Comparison of ENCODE assay signal across 8 mouse cellular contexts in genomic region chr8:75071627-75072346, GRCm38 (mm10). TPM values are rescaled to one million over a fixed set of nuclear protein-coding genes. Genes with fewer than 3 reads are reported as not detected.
DNase-seq lines count a peak whose midpoint lies in the region; ATAC-seq and TF ChIP-seq lines count a peak whose summit lies in the region.

No protein-coding gene starts in this region.

- ATAC-seq in forebrain, embryonic 12.5 days (ENCODE audit: low FRiP score), result peak; percentile 82
- ATAC-seq in heart, postnatal 0 days (ENCODE audit: insufficient read depth, low read depth), result peak; percentile 69
- ATAC-seq in liver, embryonic 14.5 days (ENCODE audit: insufficient read depth), result peak; percentile 69
- peak; percentile 80 for ATAC-seq in neural tube, embryonic 12.5 days (ENCODE audit: low FRiP score, low read depth)
- peak; percentile 74 for ATAC-seq in stomach, postnatal 0 days (ENCODE audit: low FRiP score, low TSS enrichment)

- peak; percentile 37 to 55 for DNase-seq in CD8-positive naive resting alpha-beta T cell, adult 2 months (ENCODE audit: low read depth in 2 of 2, low spot score in 2 of 2)
- DNase-seq in c-Kit-positive CD71-negative TER-119-negative erythroid progenitor cells, embryonic 14.5 days (ENCODE audit: low read depth), result peak; percentile 68
- peak; percentile 71 for DNase-seq in heart, postnatal 0 days (ENCODE audit: low spot score)
- DNase-seq in kidney, postnatal 36 days, result peak; percentile 88 to 93
- DNase-seq in liver, embryonic 14.5 days (ENCODE audit: low read depth in 3 of 3, low spot score in 3 of 3), result peak; percentile 59 to 64 (median 63)
- DNase-seq in stomach, postnatal 0 days (ENCODE audit: low spot score), result peak; percentile 86

- WGBS in forebrain, embryonic 12.5 days, result 23% methylated on average over 4 of the region's 4 CpGs
- WGBS in heart, postnatal 0 days, result 26% methylated on average over 4 of the region's 4 CpGs
- WGBS in liver, embryonic 14.5 days (ENCODE audit: insufficient replicate concordance), result 25% methylated on average over 4 of the region's 4 CpGs
- WGBS in neural tube, embryonic 12.5 days, result 25% methylated on average over 4 of the region's 4 CpGs
- 19% methylated on average over 4 of the region's 4 CpGs for whole genome bisulfite sequencing in stomach, postnatal 0 days

- no peak overlapping the region for H3K4me3 ChIP-seq in forebrain, embryonic 12.5 days (replicated peaks)
- no peak overlapping the region for H3K4me3 ChIP-seq in heart, postnatal 0 days (ENCODE audit: low read depth, low read length)
- H3K4me3 ChIP-seq in liver, embryonic 14.5 days (ENCODE audit: insufficient read depth in 1 of 2, low read depth in 2 of 2, low read length in 2 of 2), result no peak overlapping the region
- H3K4me3 ChIP-seq in neural tube, embryonic 12.5 days, result no peak overlapping the region
- H3K4me3 ChIP-seq in stomach, postnatal 0 days (ENCODE audit: low read depth, low read length), result no peak overlapping the region

- no peak overlapping the region for H3K27ac ChIP-seq in forebrain, embryonic 12.5 days
- no peak overlapping the region for H3K27ac ChIP-seq in heart, postnatal 0 days (ENCODE audit: low read depth)
- H3K27ac ChIP-seq in liver, embryonic 14.5 days, result no peak overlapping the region
- no peak overlapping the region for H3K27ac ChIP-seq in neural tube, embryonic 12.5 days
- no peak overlapping the region for H3K27ac ChIP-seq in stomach, postnatal 0 days (replicated peaks)

- H3K9me3 ChIP-seq in forebrain, embryonic 12.5 days, result no peaks in the 10 kb centered on the region
- no peaks in the 10 kb centered on the region for H3K9me3 ChIP-seq in heart, postnatal 0 days (replicated peaks; ENCODE audit: control insufficient read depth, low read length)
- no peaks in the 10 kb centered on the region for H3K9me3 ChIP-seq in liver, embryonic 14.5 days (ENCODE audit: control insufficient read depth, low read length)
- H3K9me3 ChIP-seq in neural tube, embryonic 12.5 days, result no peaks in the 10 kb centered on the region
- H3K9me3 ChIP-seq in stomach, postnatal 0 days (ENCODE audit: control insufficient read depth, low read length), result no peaks in the 10 kb centered on the region

- no peak overlapping the region for H3K9ac ChIP-seq in forebrain, embryonic 12.5 days
- H3K9ac ChIP-seq in heart, postnatal 0 days (replicated peaks; ENCODE audit: low read depth, low read length), result no peak overlapping the region
- no peak overlapping the region for H3K9ac ChIP-seq in liver, embryonic 14.5 days (replicated peaks)
- H3K9ac ChIP-seq in neural tube, embryonic 12.5 days, result no peak overlapping the region
- no peak overlapping the region for H3K9ac ChIP-seq in stomach, postnatal 0 days (ENCODE audit: low read length)

- no peak overlapping the region for H3K4me2 ChIP-seq in forebrain, embryonic 12.5 days
- no peak overlapping the region for H3K4me2 ChIP-seq in heart, postnatal 0 days (ENCODE audit: low read depth, low read length)
- no peak overlapping the region for H3K4me2 ChIP-seq in liver, embryonic 14.5 days (ENCODE audit: low read depth)
- H3K4me2 ChIP-seq in neural tube, embryonic 12.5 days (replicated peaks), result no peak overlapping the region
- no peak overlapping the region for H3K4me2 ChIP-seq in stomach, postnatal 0 days (replicated peaks; ENCODE audit: low read depth)

- no peaks in the 10 kb centered on the region for H3K36me3 ChIP-seq in forebrain, embryonic 12.5 days (replicated peaks)
- H3K36me3 ChIP-seq in heart, postnatal 0 days (replicated peaks; ENCODE audit: control insufficient read depth, insufficient read depth, low read length), result peaks cover 12% of the 10 kb centered on the region
- no peaks in the 10 kb centered on the region for H3K36me3 ChIP-seq in liver, embryonic 14.5 days (replicated peaks; ENCODE audit: control insufficient read depth, insufficient read depth, low read depth)
- H3K36me3 ChIP-seq in neural tube, embryonic 12.5 days, result no peaks in the 10 kb centered on the region; the same call in 1 of the 2 replicates
- H3K36me3 ChIP-seq in stomach, postnatal 0 days (ENCODE audit: control insufficient read depth, insufficient read depth, low read length), result no peaks in the 10 kb centered on the region; the same call in 1 of the 2 replicates

- H3K27me3 ChIP-seq in forebrain, embryonic 12.5 days, result no peaks in the 10 kb centered on the region
- H3K27me3 ChIP-seq in heart, postnatal 0 days (ENCODE audit: control insufficient read depth, insufficient read depth, low read length), result no peaks in the 10 kb centered on the region
- H3K27me3 ChIP-seq in liver, embryonic 14.5 days (ENCODE audit: control insufficient read depth, insufficient read depth, low read length), result no peaks in the 10 kb centered on the region
- H3K27me3 ChIP-seq in neural tube, embryonic 12.5 days (replicated peaks), result no peaks in the 10 kb centered on the region
- no peaks in the 10 kb centered on the region for H3K27me3 ChIP-seq in stomach, postnatal 0 days (ENCODE audit: control insufficient read depth, insufficient read depth, low read length)

- TF ChIP-seq EP300 in heart, postnatal 0 days (IDR thresholded peaks at IDR 0.05; ENCODE audit: low read depth), result no peak
- TF ChIP-seq EP300 in liver, embryonic 14.5 days (IDR thresholded peaks at IDR 0.05; ENCODE audit: low read depth), result no peak
- TF ChIP-seq EP300 in stomach, postnatal 0 days (optimal IDR thresholded peaks at IDR 0.05), result no peak

- H3K4me1 ChIP-seq in forebrain, embryonic 12.5 days, result no peaks in the 10 kb centered on the region
- H3K4me1 ChIP-seq in heart, postnatal 0 days (ENCODE audit: control insufficient read depth, insufficient read depth), result no peaks in the 10 kb centered on the region
- H3K4me1 ChIP-seq in liver, embryonic 14.5 days (replicated peaks; ENCODE audit: control insufficient read depth in 2 of 2, insufficient read depth in 2 of 2, low read length in 1 of 2), result 0 out of 4 replicates have a peak, but pooled peaks cover 0 to 2% of the 10 kb centered on the region in 2 experiments
- no peaks in the 10 kb centered on the region for H3K4me1 ChIP-seq in neural tube, embryonic 12.5 days
- H3K4me1 ChIP-seq in stomach, postnatal 0 days (replicated peaks; ENCODE audit: control insufficient read depth, insufficient read depth), result no peaks in the 10 kb centered on the region

- peak; percentile 92 for TF ChIP-seq CTCF in heart, postnatal 0 days (IDR thresholded peaks at IDR 0.05; ENCODE audit: low read depth)
- TF ChIP-seq CTCF in liver, embryonic 14.5 days (IDR thresholded peaks at IDR 0.05; ENCODE audit: low read depth), result peak; percentile 99
- TF ChIP-seq CTCF in stomach, postnatal 0 days (IDR thresholded peaks at IDR 0.05; ENCODE audit: low read depth), result peak; percentile 98

RNA-seq across cellular contexts. Expression of gene Hmox1, which starts 21.6 kb away (rescaled TPM):
- polyA plus RNA-seq in forebrain, embryonic 12.5 days (2016; fragmentation: Nextera tagmentation; extraction: Ambion mirVana), result 13.2 and 13.5 TPM in 2 replicates
- 22.9 and 29.2 TPM in 2 replicates for total RNA-seq in heart, postnatal 0 days (2014; rRNA removed; ENCODE audit: low replicate concordance)
- polyA plus RNA-seq in heart, postnatal 0 days (2015; fragmentation: Nextera tagmentation; extraction: Ambion mirVana), result 12.2 and 13.6 TPM in 2 replicates
- 87.2 and 91.8 TPM in 2 replicates for polyA plus RNA-seq in liver, embryonic 14.5 days (2012; rRNA removed)
- polyA plus RNA-seq in liver, embryonic 14.5 days (2014; fragmentation: Nextera tagmentation; extraction: Ambion mirVana), result 57.7 and 61.7 TPM in 2 replicates
- polyA plus RNA-seq in neural tube, embryonic 12.5 days (2016; fragmentation: Nextera tagmentation; extraction: Ambion mirVana), result 14.0 and 15.1 TPM in 2 replicates
- 59.0 and 61.4 TPM in 2 replicates for polyA plus RNA-seq in stomach, postnatal 0 days (2015; fragmentation: Nextera tagmentation; extraction: Ambion mirVana)

RNA-seq across cellular contexts. Expression of gene Mcm5, which starts 37.6 kb away (rescaled TPM):
- 189 and 190 TPM in 2 replicates for polyA plus RNA-seq in forebrain, embryonic 12.5 days (2016; fragmentation: Nextera tagmentation; extraction: Ambion mirVana)
- total RNA-seq in heart, postnatal 0 days (2014; rRNA removed; ENCODE audit: low replicate concordance), result 51.6 and 51.8 TPM in 2 replicates
- 20.9 and 23.8 TPM in 2 replicates for polyA plus RNA-seq in heart, postnatal 0 days (2015; fragmentation: Nextera tagmentation; extraction: Ambion mirVana)
- 115 and 126 TPM in 2 replicates for polyA plus RNA-seq in liver, embryonic 14.5 days (2012; rRNA removed)
- polyA plus RNA-seq in liver, embryonic 14.5 days (2014; fragmentation: Nextera tagmentation; extraction: Ambion mirVana), result 145 and 158 TPM in 2 replicates
- 109 and 112 TPM in 2 replicates for polyA plus RNA-seq in neural tube, embryonic 12.5 days (2016; fragmentation: Nextera tagmentation; extraction: Ambion mirVana)
- polyA plus RNA-seq in stomach, postnatal 0 days (2015; fragmentation: Nextera tagmentation; extraction: Ambion mirVana), result 29.2 and 29.4 TPM in 2 replicates

RNA-seq across cellular contexts. Expression of gene Tom1, which starts 38.3 kb away (rescaled TPM):
- polyA plus RNA-seq in forebrain, embryonic 12.5 days (2016; fragmentation: Nextera tagmentation; extraction: Ambion mirVana), result 21.9 and 23.0 TPM in 2 replicates
- total RNA-seq in heart, postnatal 0 days (2014; rRNA removed; ENCODE audit: low replicate concordance), result 56.1 and 110 TPM in 2 replicates
- polyA plus RNA-seq in heart, postnatal 0 days (2015; fragmentation: Nextera tagmentation; extraction: Ambion mirVana), result 68.7 and 75.8 TPM in 2 replicates
- polyA plus RNA-seq in liver, embryonic 14.5 days (2012; rRNA removed), result 5.9 and 6.1 TPM in 2 replicates
- 9.2 and 9.6 TPM in 2 replicates for polyA plus RNA-seq in liver, embryonic 14.5 days (2014; fragmentation: Nextera tagmentation; extraction: Ambion mirVana)
- 32.1 and 32.7 TPM in 2 replicates for polyA plus RNA-seq in neural tube, embryonic 12.5 days (2016; fragmentation: Nextera tagmentation; extraction: Ambion mirVana)
- 39.2 and 45.6 TPM in 2 replicates for polyA plus RNA-seq in stomach, postnatal 0 days (2015; fragmentation: Nextera tagmentation; extraction: Ambion mirVana)
